Mouse (Mus musculus) midbrain, embryonic 14.5 days (tissue): ENCODE data around the gene Ncam1. TPM values are rescaled to one million over a fixed set of nuclear protein-coding genes. Genes with fewer than 3 reads are reported as not detected.

ENCODE experiments used
- ATAC-seq: fragments of 200-750 bp; cut with Nextera tagmentation; 2 replicates; pipeline ENCODE4 v1.8.0; 2017; ENCODE audit warnings: moderate number of reproducible peaks, moderate library complexity; ENCODE audit not compliant: low FRiP score, low TSS enrichment
- DNase-seq: peaks from one replicate; pipeline ENCODE4 v3.0.0-alpha.2; 2015
- H3K27ac ChIP-seq: fragments of 300-500 bp; sonication (generic); replicated peaks from 2 replicates; pipeline ENCODE4 v1.5.1; 2014; ENCODE audit warnings: mild to moderate bottlenecking, low read depth, low read length, moderate library complexity
- H3K27me3 ChIP-seq: fragments of 300-500 bp; sonication (generic); 2 replicates; pipeline ENCODE4 v1.6.1; 2014; ENCODE audit warnings: low read length, control low read depth, mixed read lengths; ENCODE audit not compliant: control insufficient read depth, insufficient read depth
- H3K36me3 ChIP-seq: fragments of 300-500 bp; sonication (generic); 2 replicates; pipeline ENCODE4 v1.6.1; 2014; ENCODE audit warnings: low read length, control low read depth; ENCODE audit not compliant: control insufficient read depth, insufficient read depth
- H3K4me1 ChIP-seq: fragments of 300-500 bp; sonication (generic); 2 replicates; pipeline ENCODE4 v1.6.1; 2014; ENCODE audit warnings: mild to moderate bottlenecking, antibody characterized with exemption, low read length, control low read depth; ENCODE audit not compliant: control insufficient read depth, insufficient read depth
- H3K4me2 ChIP-seq: fragments of 300-500 bp; sonication (generic); 2 replicates; pipeline ENCODE4 v1.6.1; 2014; ENCODE audit warnings: mild to moderate bottlenecking, low read length, moderate library complexity
- H3K4me3 ChIP-seq: fragments of 300-500 bp; sonication (generic); replicated peaks from 2 replicates; pipeline ENCODE4 v1.5.1; 2014; ENCODE audit warnings: low read depth, low read length
- H3K9ac ChIP-seq: fragments of 300-500 bp; sonication (generic); replicated peaks from 2 replicates; pipeline ENCODE4 v1.6.1; 2014; ENCODE audit warnings: mild to moderate bottlenecking, low read length, moderate library complexity
- H3K9me3 ChIP-seq: fragments of 300-500 bp; sonication (generic); 2 replicates; pipeline ENCODE4 v1.6.1; 2016; ENCODE audit warnings: low read length, control low read depth, mixed read lengths; ENCODE audit not compliant: control insufficient read depth
- WGBS: fragments of 180-500 bp; shearing (Covaris S2); extraction: QIAGEN DNeasy Blood & Tissue Kit; methylation state at CpG from one replicate; pipeline ENCODE4 v1.1.7; 2014; 5-methylcytosine and 5-hydroxymethylcytosine counted together
- polyA plus RNA-seq: library from polyadenylated mRNA; unstranded; fragments of >200 nt; fragmentation: Nextera tagmentation; extraction: Ambion mirVana; gene quantifications from 2 replicates; pipeline ENCODE4 v1.2.1, GENCODE M21; 2014

Ncam1 gene
- polyA plus RNA-seq, 1 experiment from 2014 or later = 389 TPM

DNA sequence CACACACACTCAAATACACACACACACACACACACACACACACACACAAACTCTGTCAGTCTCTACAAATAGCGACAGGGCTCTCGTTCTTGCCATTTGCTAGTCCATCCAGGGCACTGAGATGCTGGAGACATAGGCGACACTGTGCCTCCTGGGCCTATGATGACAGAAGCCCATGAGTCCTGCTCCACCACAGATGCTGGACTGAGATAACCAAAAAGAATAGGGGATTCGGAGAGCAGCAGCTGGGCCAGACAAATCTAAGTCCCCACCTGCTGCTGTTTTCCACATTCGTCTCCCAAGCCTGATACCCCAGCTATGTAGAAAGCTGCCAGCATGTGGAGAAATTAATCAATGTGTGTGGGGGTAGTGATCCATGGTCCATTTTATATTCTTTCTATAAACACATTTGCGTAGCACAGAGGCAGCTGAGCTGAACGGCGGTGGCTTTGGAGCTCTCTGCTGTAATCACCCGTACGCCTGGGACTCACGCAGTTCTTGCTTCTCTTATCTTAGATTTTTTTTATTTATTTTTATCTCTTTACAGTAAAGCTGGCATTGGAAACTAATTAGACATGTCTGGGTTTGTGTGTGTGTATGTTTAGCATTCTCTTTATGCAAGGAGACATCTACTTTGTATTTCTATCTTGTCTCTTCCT lies 162.9 kb downstream of the Ncam1 start:
- whole genome bisulfite sequencing = 48% methylated on average over 11 of the region's 11 CpGs
- Histone ChIP-seq H3K27me3 (no peaks in the 10 kb centered on the region), H3K27ac (peak overlapping the region; percentile 50), H3K4me2 (peak overlapping the region; percentile 26), H3K9me3 (no peaks in the 10 kb centered on the region), H3K4me3 (no peak overlapping the region), H3K9ac (no peak overlapping the region), H3K4me1 (peaks cover 27% of the 10 kb centered on the region), H3K36me3 (0 out of 2 replicates have a peak, but pooled peaks cover 4% of the 10 kb centered on the region)
- no peak for ATAC-seq
- peak; percentile 50 for DNase-seq

DNA sequence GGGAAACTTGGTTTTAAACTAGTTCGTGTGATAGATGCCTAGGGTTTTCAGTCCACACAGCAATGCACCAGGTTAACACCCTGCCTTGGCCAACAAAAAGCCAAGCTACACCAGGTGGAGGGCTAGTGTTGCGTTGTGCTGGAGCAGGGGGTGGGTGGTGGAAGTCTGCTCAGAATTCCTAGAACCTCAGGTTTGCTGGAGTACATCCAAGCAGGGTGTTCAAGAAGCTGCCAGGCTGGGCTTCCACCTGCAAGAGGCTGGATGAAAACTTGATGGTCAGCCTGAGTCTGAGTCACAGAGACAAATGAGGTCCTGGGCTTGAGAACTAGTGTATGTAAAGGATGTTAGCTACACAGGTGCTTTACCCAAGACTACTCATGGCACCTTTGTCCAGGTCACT lies 166.1 kb downstream of the Ncam1 start:
- no peak for DNase-seq
- H3K4me1 ChIP-seq = peaks cover 22% of the 10 kb centered on the region
- no peak overlapping the region for H3K4me2 ChIP-seq
- H3K36me3 ChIP-seq = no peaks in the 10 kb centered on the region
- no peak for ATAC-seq
- no peak overlapping the region for H3K9ac ChIP-seq
- no peak overlapping the region for H3K4me3 ChIP-seq
- H3K27me3 ChIP-seq = no peaks in the 10 kb centered on the region
- WGBS = 90% methylated on average over 2 of the region's 2 CpGs
- H3K27ac ChIP-seq = no peak overlapping the region
- H3K9me3 ChIP-seq = no peaks in the 10 kb centered on the region

DNA sequence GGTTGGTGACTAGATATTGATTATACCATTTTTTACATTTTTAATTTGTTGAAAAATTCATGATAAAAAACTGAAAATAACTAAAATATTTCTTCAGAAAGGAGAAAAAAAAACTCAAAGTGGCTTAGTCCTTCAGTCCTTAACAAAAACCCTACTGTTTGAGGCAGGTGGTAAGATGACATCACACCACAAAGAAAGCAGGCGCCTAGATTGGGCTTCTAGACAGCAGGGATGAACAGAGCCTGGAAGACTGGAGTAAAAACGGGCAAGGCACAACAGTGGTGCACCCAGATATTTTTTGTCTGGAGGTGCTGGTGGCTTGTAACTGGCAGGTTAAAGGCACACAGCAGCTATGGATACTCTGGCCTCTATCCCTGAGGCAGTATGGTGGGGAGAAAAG lies 168.4 kb downstream of the Ncam1 start:
- no peaks in the 10 kb centered on the region for H3K9me3 ChIP-seq
- H3K4me1 ChIP-seq = peaks cover 16% of the 10 kb centered on the region
- H3K27me3 ChIP-seq = no peaks in the 10 kb centered on the region
- no peaks in the 10 kb centered on the region for H3K36me3 ChIP-seq
- ATAC-seq (no peak), DNase-seq (peak; percentile 38)
- no peak overlapping the region for H3K4me3 ChIP-seq
- H3K4me2 ChIP-seq = no peak overlapping the region
- peak overlapping the region; percentile 57; the same call in 1 of the 2 replicates for H3K27ac ChIP-seq
- 77% methylated on average over 2 of the region's 2 CpGs for WGBS
- no peak overlapping the region for H3K9ac ChIP-seq

DNA sequence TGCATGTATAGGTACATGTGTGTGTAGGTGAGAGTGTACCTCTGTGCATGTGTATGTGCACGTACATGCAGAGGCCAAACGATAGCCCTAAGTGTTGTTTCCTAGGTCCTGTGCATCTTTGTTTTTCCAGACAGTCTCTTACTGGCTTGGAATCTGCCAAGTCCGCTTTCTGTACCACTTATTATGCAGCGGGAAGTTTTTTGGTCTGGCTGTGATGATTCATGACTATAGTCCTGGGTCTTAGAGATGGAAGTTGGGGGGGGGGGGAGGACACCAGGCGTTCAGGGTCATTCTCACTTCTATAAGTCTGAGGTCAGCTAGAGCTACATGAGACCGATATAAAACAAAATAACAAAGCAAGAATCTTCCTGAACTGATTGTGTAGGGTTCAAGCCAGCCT lies 173.8 kb downstream of the Ncam1 start:
- H3K27ac ChIP-seq = peak overlapping the region; percentile 87
- 79% methylated on average over 6 of the region's 6 CpGs for WGBS
- no peak for ATAC-seq
- H3K4me1 ChIP-seq = peaks cover 52% of the 10 kb centered on the region
- H3K9me3 ChIP-seq = no peaks in the 10 kb centered on the region
- H3K36me3 ChIP-seq = no peaks in the 10 kb centered on the region
- DNase-seq = no peak
- H3K27me3 ChIP-seq = no peaks in the 10 kb centered on the region
- no peak overlapping the region for H3K4me2 ChIP-seq
- H3K4me3 ChIP-seq = no peak overlapping the region
- no peak overlapping the region for H3K9ac ChIP-seq

DNA sequence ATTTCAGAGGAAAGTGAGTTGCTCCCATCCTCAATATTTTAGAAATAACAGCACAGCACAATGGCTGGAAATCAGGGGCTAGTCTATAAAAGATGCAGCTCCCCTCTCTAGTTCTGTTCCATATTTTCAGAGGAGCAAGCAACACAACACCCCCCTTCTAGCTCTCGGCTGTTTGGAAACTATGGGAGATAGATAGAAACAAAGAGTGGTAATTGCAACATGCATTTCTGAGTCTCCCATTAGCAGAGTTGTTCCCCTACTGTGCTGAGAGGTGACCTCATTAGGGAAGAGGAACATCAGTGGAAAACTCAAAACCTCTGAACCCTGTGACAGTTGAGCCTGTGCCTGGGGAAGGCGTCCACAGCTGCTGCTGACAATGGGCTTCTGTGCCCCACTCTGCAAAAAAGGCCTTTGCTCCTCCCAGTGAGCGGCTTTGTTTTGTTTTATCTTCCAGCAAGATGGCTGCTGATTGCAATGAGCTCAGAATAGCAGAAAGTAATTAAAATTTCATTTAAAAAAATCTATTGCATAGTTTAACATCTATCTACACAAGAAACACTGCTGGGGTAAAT lies 174.7 kb downstream of the Ncam1 start:
- 27% methylated on average over 3 of the region's 3 CpGs for WGBS
- ATAC-seq = peak; percentile 20; the same call in 1 of the 2 replicates
- H3K4me2 ChIP-seq = no peak overlapping the region; the same call in none of the 2 replicates
- H3K9me3 ChIP-seq = no peaks in the 10 kb centered on the region
- peak; percentile 56 for DNase-seq
- no peak overlapping the region for H3K4me3 ChIP-seq
- H3K27ac ChIP-seq = peak overlapping the region; percentile 87
- peaks cover 52% of the 10 kb centered on the region for H3K4me1 ChIP-seq
- no peak overlapping the region for H3K9ac ChIP-seq
- H3K36me3 ChIP-seq = no peaks in the 10 kb centered on the region
- no peaks in the 10 kb centered on the region for H3K27me3 ChIP-seq

DNA sequence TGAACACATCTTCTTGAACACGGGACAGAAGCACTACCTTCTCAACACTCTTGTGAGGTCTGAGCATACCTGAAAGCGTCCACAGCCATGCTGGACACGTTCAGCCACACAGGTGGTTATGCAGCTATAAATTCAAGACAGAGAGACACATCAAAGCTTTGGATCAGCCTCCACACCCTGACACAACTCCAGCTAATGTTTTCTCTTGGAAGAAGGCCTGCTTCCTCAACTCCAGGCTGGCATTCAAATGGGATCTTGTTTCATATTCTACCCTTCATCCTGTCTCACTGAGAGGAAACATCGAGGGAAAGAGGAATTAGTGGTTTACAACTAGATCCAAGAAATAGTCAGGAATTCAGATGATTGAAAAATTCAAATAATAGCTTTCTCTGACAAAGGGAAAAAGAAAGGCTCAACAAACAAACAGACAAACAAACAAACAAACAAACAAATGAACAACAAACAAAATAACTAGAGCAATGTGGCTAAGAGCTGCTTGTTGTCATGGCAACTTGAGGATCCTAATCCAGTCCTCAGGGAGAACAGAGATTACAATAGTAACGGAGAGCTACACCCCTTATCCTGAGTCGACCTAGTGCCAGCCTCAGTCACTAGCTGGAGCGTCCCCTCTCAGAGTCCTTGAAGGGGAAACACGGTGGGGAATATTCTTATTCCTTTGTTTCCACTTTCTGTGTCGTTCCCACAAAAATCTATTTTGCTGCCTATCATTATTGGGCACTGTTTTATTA lies 175.6 kb downstream of the Ncam1 start:
- Histone ChIP-seq H3K4me3 (no peak overlapping the region), H3K36me3 (no peaks in the 10 kb centered on the region), H3K27me3 (no peaks in the 10 kb centered on the region), H3K9me3 (no peaks in the 10 kb centered on the region), H3K4me1 (peaks cover 55% of the 10 kb centered on the region), H3K9ac (no peak overlapping the region), H3K27ac (peak overlapping the region; percentile 87), H3K4me2 (no peak overlapping the region)
- 37% methylated on average over 9 of the region's 9 CpGs for WGBS
- DNase-seq = peak; percentile 86
- no peak; the same call in 1 of the 2 replicates for ATAC-seq

DNA sequence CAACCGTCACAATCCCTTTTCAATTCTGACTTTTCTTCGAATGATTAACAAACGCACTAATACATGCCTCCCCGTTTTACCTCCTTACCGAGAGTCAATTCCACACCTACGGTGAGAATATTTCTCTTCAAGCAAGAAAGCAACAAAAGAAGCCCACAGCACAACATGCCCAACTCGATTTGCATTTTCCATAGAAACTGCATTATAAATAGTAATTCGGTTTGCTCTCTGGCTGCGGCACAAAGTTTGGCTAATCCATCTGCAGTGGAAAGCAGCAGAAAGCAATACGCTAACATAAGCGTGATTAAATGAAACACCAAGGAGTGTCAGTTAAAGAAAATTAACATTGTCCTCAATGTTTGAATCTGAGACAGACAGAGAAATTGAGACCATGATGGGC lies 177.0 kb downstream of the Ncam1 start:
- H3K4me2 ChIP-seq = no peak overlapping the region
- peaks cover 44% of the 10 kb centered on the region for H3K4me1 ChIP-seq
- WGBS = 58% methylated on average over 11 of the region's 11 CpGs

DNA sequence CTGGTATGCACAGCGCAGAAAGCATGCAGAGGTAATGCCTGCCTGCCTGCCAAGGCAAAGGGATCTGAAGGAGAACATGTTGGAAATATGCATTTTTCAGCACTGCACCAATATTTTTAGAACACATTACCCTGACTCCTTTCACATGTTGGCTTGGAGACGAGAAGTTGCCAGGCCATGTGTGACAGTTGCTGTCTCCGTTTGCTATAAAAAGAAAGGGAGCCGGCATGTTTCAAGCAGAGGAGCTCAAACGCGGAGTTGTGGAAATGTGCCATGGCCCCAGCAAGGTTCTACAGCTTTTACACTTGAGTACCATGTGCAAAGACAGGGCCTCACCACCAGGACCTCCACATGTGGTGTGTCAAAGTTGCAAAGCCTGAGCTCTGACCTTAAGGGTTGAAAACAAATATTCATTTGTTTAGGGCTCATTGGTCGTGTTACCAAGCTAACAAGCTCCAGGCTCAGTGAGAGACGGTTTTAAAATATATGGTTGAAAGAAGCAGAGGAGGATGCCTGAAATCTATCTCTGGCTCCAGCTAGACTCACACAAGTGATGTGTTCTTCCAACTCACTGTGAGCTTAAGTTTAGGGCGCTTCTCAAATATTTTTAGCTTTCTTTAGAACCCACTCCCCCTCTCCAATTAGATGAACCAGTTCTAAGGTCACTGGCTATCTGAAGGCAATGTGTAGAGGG lies 179.9 kb downstream of the Ncam1 start:
- H3K4me3 ChIP-seq = no peak overlapping the region
- no peak overlapping the region for H3K4me2 ChIP-seq
- no peak for DNase-seq
- peaks cover 3% of the 10 kb centered on the region; the same call in 1 of the 2 replicates for H3K36me3 ChIP-seq
- 90% methylated on average over 9 of the region's 9 CpGs for WGBS
- no peak overlapping the region for H3K27ac ChIP-seq
- H3K9me3 ChIP-seq = no peaks in the 10 kb centered on the region
- H3K27me3 ChIP-seq = no peaks in the 10 kb centered on the region
- H3K4me1 ChIP-seq = peaks cover 28% of the 10 kb centered on the region
- ATAC-seq = no peak
- no peak overlapping the region for H3K9ac ChIP-seq

More for the DNA sequence above, 177.0 kb downstream of the Ncam1 start:
- Histone ChIP-seq H3K36me3 (no peaks in the 10 kb centered on the region), H3K27me3 (no peaks in the 10 kb centered on the region), H3K9ac (no peak overlapping the region), H3K27ac (peak overlapping the region; percentile 38), H3K4me3 (no peak overlapping the region), H3K9me3 (no peaks in the 10 kb centered on the region)
- DNase-seq (peak; percentile 37), ATAC-seq (no peak)
